Mouse (Mus musculus) MEL (cell line): ENCODE data around the gene Mum1.

Source experiments
- BHLHE40 ChIP-seq: IDR thresholded peaks from 2 replicates; pipeline ENCODE4 v1.6.1; 2012; ENCODE audit warnings: low read depth, mild to moderate bottlenecking, inconsistent platforms, low read length, improper control_type of control experiment, borderline replicate concordance
- CHD1 ChIP-seq: IDR thresholded peaks from 2 replicates; pipeline ENCODE4 v1.6.1; 2012; ENCODE audit warnings: low read depth, mild to moderate bottlenecking, inconsistent platforms, low read length, improper control_type of control experiment
- CTCF ChIP-seq, 3 experiments: IDR thresholded peaks in 2 of 3; conservative IDR thresholded peaks in 1 of 3; 2 replicates each; pipeline ENCODE4 v1.5.1; 2011 to 2012; ENCODE audit warnings: low read length in 3 of 3, low read depth in 2 of 3, mild to moderate bottlenecking in 2 of 3, improper control_type of control experiment in 1 of 3, inconsistent platforms in 1 of 3, mixed read lengths in 1 of 3, moderate library complexity in 1 of 3; ENCODE audit not compliant: control insufficient read depth in 1 of 3, insufficient read depth in 1 of 3, poor library complexity in 1 of 3, severe bottlenecking in 1 of 3
- EP300 ChIP-seq, 2 experiments: IDR thresholded peaks; 2 replicates each; pipeline ENCODE4 v1.6.1; 2011; ENCODE audit warnings: improper control_type of control experiment in 2 of 2, low read length in 2 of 2, low read depth in 1 of 2, mild to moderate bottlenecking in 1 of 2
- ETS1 ChIP-seq: IDR thresholded peaks from 2 replicates; pipeline ENCODE4 v1.6.1; 2012; ENCODE audit warnings: low read depth, mild to moderate bottlenecking, inconsistent platforms, low read length, improper control_type of control experiment, moderate library complexity
- HCFC1 ChIP-seq: IDR thresholded peaks from 2 replicates; pipeline ENCODE4 v1.6.1; 2012; ENCODE audit warnings: low read depth, mild to moderate bottlenecking, inconsistent platforms, low read length, improper control_type of control experiment, moderate library complexity
- KAT2A ChIP-seq: conservative IDR thresholded peaks from 2 replicates; pipeline ENCODE4 v1.6.1; 2012; ENCODE audit warnings: low read depth, low read length, improper control_type of control experiment, inconsistent platforms
- MAFK ChIP-seq: IDR thresholded peaks from 2 replicates; pipeline ENCODE4 v1.6.1; 2011; ENCODE audit warnings: low read depth, mild to moderate bottlenecking, low read length, improper control_type of control experiment, borderline replicate concordance
- MAX ChIP-seq: IDR thresholded peaks from 2 replicates; pipeline ENCODE4 v1.6.1; 2011; ENCODE audit warnings: low read length, improper control_type of control experiment
- MEF2A ChIP-seq: IDR thresholded peaks from 2 replicates; pipeline ENCODE4 v1.6.1; 2014; ENCODE audit warnings: low read depth, mild to moderate bottlenecking, inconsistent platforms, low read length, improper control_type of control experiment; ENCODE audit not compliant: poor library complexity, insufficient replicate concordance, severe bottlenecking; ENCODE audit errors: extremely low read depth
- POLR2A ChIP-seq, 2 experiments: IDR thresholded peaks; 2 replicates each; pipeline ENCODE4 v1.6.1; 2011 to 2012; ENCODE audit warnings: low read length in 2 of 2, mild to moderate bottlenecking in 2 of 2, control low read depth in 1 of 2, improper control_type of control experiment in 1 of 2, low read depth in 1 of 2, moderate library complexity in 1 of 2; ENCODE audit not compliant: control insufficient read depth in 1 of 2, insufficient read depth in 1 of 2, poor library complexity in 1 of 2
- POLR2AphosphoS2 ChIP-seq: IDR thresholded peaks from 2 replicates; pipeline ENCODE4 v1.6.1; 2011; ENCODE audit warnings: low read length, improper control_type of control experiment
- TAL1 ChIP-seq: IDR thresholded peaks from 2 replicates; pipeline ENCODE4 v1.6.1; 2012; ENCODE audit warnings: mild to moderate bottlenecking, inconsistent platforms, low read length, moderate library complexity, mixed read lengths

DNA sequence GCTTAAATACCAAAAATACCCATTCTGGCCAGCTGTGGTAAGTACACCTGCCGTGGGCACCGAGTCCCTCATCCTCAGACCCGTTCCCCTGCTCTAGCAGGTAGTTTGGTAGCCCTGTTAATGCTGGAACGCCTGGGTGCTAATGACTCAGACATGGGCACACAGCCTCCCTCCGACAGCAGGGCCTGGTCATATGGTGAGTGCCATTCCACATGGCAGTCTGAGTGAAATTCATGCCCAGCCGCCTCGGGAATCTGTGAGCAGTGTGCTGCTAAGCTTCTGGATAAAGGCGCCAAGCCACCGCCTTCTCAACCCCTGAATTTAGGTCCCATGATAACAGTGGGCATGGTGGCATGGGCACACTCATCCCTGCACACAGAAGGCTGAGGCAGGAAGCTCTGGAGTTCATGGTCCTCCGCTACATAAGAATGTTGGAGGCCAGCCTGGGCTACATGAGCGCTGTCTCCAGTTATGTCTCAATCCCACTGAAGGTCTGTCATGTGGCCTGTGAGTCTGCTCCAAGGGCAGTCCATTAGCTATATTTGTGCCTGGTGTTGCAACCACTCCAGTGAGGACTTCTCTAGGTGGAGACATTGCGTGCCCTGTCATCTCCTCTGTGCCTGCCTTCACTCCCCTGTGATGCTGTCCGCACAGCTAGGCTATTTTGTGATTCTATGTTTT lies 10.1 kb downstream of the Mum1 start:
- TF ChIP-seq MEF2A (no peak), POLR2AphosphoS2 (no peak), CTCF (IDR thresholded peaks at IDR 0.05 in 2 of 3, conservative IDR thresholded peaks at IDR 0.05 in 1 of 3; ENCODE audit: control insufficient read depth in 1 of 3, insufficient read depth in 1 of 3, low read depth in 2 of 3, low read length in 3 of 3, poor library complexity in 1 of 3, severe bottlenecking in 1 of 3) (no peak), EP300 (IDR thresholded peaks at IDR 0.05; ENCODE audit: low read depth in 1 of 2, low read length in 2 of 2) (no peak), BHLHE40 (no peak), POLR2A (IDR thresholded peaks at IDR 0.05; ENCODE audit: control insufficient read depth in 1 of 2, insufficient read depth in 1 of 2, low read depth in 1 of 2, low read length in 2 of 2, poor library complexity in 1 of 2) (no peak), MAX (no peak), CHD1 (no peak), ETS1 (no peak), KAT2A (no peak), HCFC1 (no peak), MAFK (no peak), TAL1 (no peak)
